Mouse (Mus musculus) forebrain, postnatal 0 days (tissue): ENCODE data around the gene Hinfp. TPM values are rescaled to one million over a fixed set of nuclear protein-coding genes. Genes with fewer than 3 reads are reported as not detected.
A peak's percentile ranks its signal among the peaks of the same experiment; 100 is the strongest.
"Not testable (repeated sequence)": the region's sequence is repeated elsewhere in the genome, so short reads cannot be mapped to it uniquely, and the experiment has no call there.

Experiments
- ATAC-seq: fragments of 200-750 bp; cut with Nextera tagmentation; 2 replicates; pipeline ENCODE4 v1.8.0; 2017; ENCODE audit warnings: mild to moderate bottlenecking, moderate library complexity
- DNase-seq: peaks from one replicate; pipeline ENCODE4 v3.0.0-alpha.2; 2015
- H3K27ac ChIP-seq: fragments of 300-500 bp; sonication (generic); 2 replicates; pipeline ENCODE4 v1.5.1; 2014; ENCODE audit warnings: low read depth, mild to moderate bottlenecking, antibody characterized with exemption, low read length, moderate library complexity, mixed read lengths
- H3K27me3 ChIP-seq: fragments of 300-500 bp; sonication (generic); 2 replicates; pipeline ENCODE4 v1.6.1; 2014; ENCODE audit warnings: mild to moderate bottlenecking, low read length, mixed read lengths; ENCODE audit not compliant: insufficient read depth
- H3K36me3 ChIP-seq: fragments of 300-500 bp; sonication (generic); 2 replicates; pipeline ENCODE4 v1.6.1; 2014; ENCODE audit warnings: mild to moderate bottlenecking, moderate library complexity; ENCODE audit not compliant: insufficient read depth
- H3K4me1 ChIP-seq: fragments of 300-500 bp; sonication (generic); 2 replicates; pipeline ENCODE4 v1.6.1; 2014; ENCODE audit warnings: antibody characterized with exemption; ENCODE audit not compliant: insufficient read depth
- H3K4me2 ChIP-seq: fragments of 300-500 bp; sonication (generic); 2 replicates; pipeline ENCODE4 v1.6.1; 2014; ENCODE audit warnings: low read depth, mild to moderate bottlenecking, moderate library complexity
- H3K4me3 ChIP-seq: fragments of 300-500 bp; sonication (generic); 2 replicates; pipeline ENCODE4 v1.5.1; 2014; ENCODE audit warnings: low read depth, low read length, mixed read lengths
- H3K9ac ChIP-seq: fragments of 300-500 bp; sonication (generic); 2 replicates; pipeline ENCODE4 v1.6.1; 2014; ENCODE audit warnings: mild to moderate bottlenecking
- H3K9me3 ChIP-seq: fragments of 300-500 bp; sonication (generic); 2 replicates; pipeline ENCODE4 v1.6.1; 2016; ENCODE audit warnings: low read length
- CTCF ChIP-seq: sonication (generic); IDR thresholded peaks from 2 replicates; pipeline ENCODE4 v1.5.1; 2016; ENCODE audit warnings: antibody characterized with exemption, control low read depth, low read depth
- WGBS: fragments of 180-500 bp; shearing (Covaris S2); extraction: QIAGEN DNeasy Blood & Tissue Kit; methylation state at CpG from one replicate; pipeline ENCODE4 v1.1.7; 2014; 5-methylcytosine and 5-hydroxymethylcytosine counted together
- polyA plus RNA-seq: library from polyadenylated mRNA; unstranded; fragments of >200 nt; fragmentation: Nextera tagmentation; extraction: Ambion mirVana; gene quantifications from 2 replicates; pipeline ENCODE4 v1.2.1, GENCODE M21; 2015
- total RNA-seq: library from RNA; depleted of rRNA; stranded (reverse); fragments of >200 nt; gene quantifications from 2 replicates; pipeline ENCODE4 v1.2.3, GENCODE M21; 2014

Gene Hinfp
- total and polyA plus RNA-seq, 2 experiments from 2014 or later, result 14.2 to 29.5 TPM

GRCm38 (mm10) chr9:44324147-44324546, 18.7 kb upstream of the Hinfp start:
- 83% methylated on average over 6 of the region's 6 CpGs for WGBS
- H3K27me3 ChIP-seq, result no peaks in the 10 kb centered on the region
- H3K4me1 ChIP-seq, result peaks cover 13% of the 10 kb centered on the region; the same call in 1 of the 2 replicates
- H3K9me3 ChIP-seq, result no peaks in the 10 kb centered on the region
- H3K4me2 ChIP-seq, result no peak overlapping the region
- no peak overlapping the region for H3K9ac ChIP-seq
- no peak overlapping the region for H3K4me3 ChIP-seq
- no peak for TF ChIP-seq CTCF
- H3K27ac ChIP-seq, result no peak overlapping the region
- peaks cover 4% of the 10 kb centered on the region; the same call in 1 of the 2 replicates for H3K36me3 ChIP-seq
- no peak for ATAC-seq
- DNase-seq, result no peak

DNA sequence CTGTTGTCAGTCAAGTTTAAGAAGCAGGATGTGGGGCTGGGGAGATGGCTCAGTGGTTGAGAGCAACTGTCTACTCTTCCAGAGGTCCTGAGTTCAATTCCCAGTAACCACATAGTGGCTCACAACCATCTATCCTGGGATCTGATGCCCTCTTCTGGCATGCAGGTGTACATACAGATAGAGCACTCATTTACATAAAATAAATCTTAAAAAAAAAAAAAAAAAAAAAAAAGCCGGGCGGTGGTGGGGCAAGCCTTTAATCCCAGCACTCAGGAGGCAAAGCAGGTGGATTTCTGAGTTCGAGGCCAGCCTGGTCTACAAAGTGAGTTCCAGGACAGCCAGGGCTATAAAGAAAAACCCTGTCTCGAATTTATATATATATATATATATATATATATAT, 18.2 kb upstream of the Hinfp start:
- H3K27ac ChIP-seq, result not testable (repeated sequence)
- WGBS, result 70% methylated on average over 4 of the region's 4 CpGs

DNA sequence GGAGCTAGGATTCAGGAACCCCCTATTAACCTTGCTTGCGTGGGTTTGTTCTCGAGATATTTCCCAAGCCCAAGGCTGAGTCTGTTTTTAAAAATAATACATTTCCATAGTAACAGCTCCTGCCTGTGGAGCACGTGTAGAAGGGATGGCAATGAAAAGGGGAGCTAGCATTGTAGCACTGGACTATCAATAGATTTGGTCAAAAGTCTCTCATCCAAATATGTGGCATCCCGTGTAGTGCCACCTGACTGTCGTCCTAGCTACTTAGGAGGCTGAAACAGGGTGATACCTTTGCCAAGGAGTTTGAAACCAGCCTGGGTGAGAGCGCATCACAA, 15.3 kb upstream of the Hinfp start:
- TF ChIP-seq CTCF, result no peak
- ATAC-seq, result peak; percentile 70
- Histone ChIP-seq H3K36me3 (peaks cover 5% of the 10 kb centered on the region), H3K4me1 (peaks cover 22% of the 10 kb centered on the region), H3K4me2 (peak overlapping the region; percentile 71), H3K4me3 (peak overlapping the region; percentile 91), H3K27me3 (no peaks in the 10 kb centered on the region), H3K9me3 (no peaks in the 10 kb centered on the region), H3K9ac (peak overlapping the region; percentile 87), H3K27ac (peak overlapping the region; percentile 87)
- DNase-seq, result no peak
- WGBS, result 13% methylated on average over 6 of the region's 6 CpGs

More for the DNA sequence above, 18.2 kb upstream of the Hinfp start:
- not testable (repeated sequence) for H3K4me2 ChIP-seq, H3K4me3 ChIP-seq, H3K9me3 ChIP-seq, DNase-seq, H3K36me3 ChIP-seq, H3K27me3 ChIP-seq, ATAC-seq, H3K9ac ChIP-seq
- H3K4me1 ChIP-seq, result peaks cover 17% of the 10 kb centered on the region

- no peaks in the 10 kb centered on the region for H3K9me3 ChIP-seq
Observed at GRCm38 (mm10) chr9:44319887-44320798, 14.7 kb upstream of the Hinfp start, which contains the start of gene C2cd2l. Gene C2cd2l (minus strand): TSS chr9:44320285.

DNA sequence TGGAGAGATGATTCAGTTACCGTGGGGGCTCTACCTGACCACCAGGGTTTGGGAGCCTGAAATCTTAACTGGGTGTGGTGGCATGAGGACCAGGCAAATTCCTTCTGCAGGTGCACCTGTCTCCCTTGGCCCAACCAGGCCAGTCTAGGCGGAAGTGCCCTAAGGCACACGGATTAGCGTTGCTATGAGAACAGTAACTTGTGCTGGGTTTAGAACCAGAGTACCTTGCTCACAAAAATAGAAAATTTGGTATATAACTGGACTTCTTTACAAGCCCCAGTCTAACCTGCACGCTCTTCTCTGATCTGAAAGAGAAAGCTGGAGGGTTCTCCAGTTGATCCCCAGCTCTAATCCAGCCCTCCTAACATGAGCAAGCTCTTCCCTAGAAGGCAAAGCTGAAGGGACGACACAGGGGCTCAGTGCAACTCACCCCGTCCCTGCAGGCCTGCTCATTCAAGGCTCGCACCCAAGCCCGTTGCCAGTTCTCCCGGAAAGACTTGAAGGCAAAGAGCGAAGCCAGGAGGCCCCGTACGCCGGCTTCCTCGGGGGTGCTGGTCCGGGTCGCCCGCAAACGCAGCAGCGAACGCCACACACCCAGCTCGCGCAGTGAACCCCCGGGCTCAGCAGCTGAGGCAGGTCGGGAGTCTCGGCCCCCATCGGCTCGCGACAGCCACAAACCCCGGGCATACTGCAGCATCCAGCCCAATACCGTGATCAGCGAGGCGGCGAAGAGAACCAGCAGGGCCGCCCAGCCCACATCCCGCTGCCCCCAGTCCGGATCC, 13.8 kb upstream of the Hinfp start:
- Histone ChIP-seq H3K4me3 (peak overlapping the region; percentile 91), H3K9ac (peak overlapping the region; percentile 87), H3K4me2 (peak overlapping the region; percentile 71), H3K36me3 (peaks cover 19% of the 10 kb centered on the region), H3K9me3 (no peaks in the 10 kb centered on the region), H3K27ac (peak overlapping the region; percentile 78), H3K4me1 (peaks cover 19% of the 10 kb centered on the region), H3K27me3 (no peaks in the 10 kb centered on the region)
- no peak for TF ChIP-seq CTCF
- ATAC-seq (peak; percentile 5; the same call in 1 of the 2 replicates), DNase-seq (peak; percentile 27)
- WGBS, result 2% methylated on average over 37 of the region's 37 CpGs

More at GRCm38 (mm10) chr9:44319887-44320798, 14.7 kb upstream of the Hinfp start, which contains the start of gene C2cd2l:
- WGBS, result under 1% methylated on average over 66 of the region's 67 CpGs
- Histone ChIP-seq H3K4me2 (peak within 1 kb of the TSS; percentile 71), H3K27me3 (no peaks in the 10 kb centered on the region), H3K36me3 (peaks cover 11% of the 10 kb centered on the region), H3K4me1 (peaks cover 19% of the 10 kb centered on the region), H3K4me3 (peak within 1 kb of the TSS; percentile 91), H3K27ac (peak within 1 kb of the TSS; percentile 87), H3K9ac (peak within 1 kb of the TSS; percentile 87)
- ATAC-seq (peak; percentile 100), DNase-seq (peak; percentile 98)
- no peak for TF ChIP-seq CTCF

- DNase-seq, result no peak
- no peaks in the 10 kb centered on the region for H3K27me3 ChIP-seq
- peak overlapping the region; percentile 87 for H3K9ac ChIP-seq
- no peak for ATAC-seq
- H3K9me3 ChIP-seq, result no peaks in the 10 kb centered on the region
- no peak overlapping the region for H3K27ac ChIP-seq
- no peak for TF ChIP-seq CTCF
- H3K36me3 ChIP-seq, result peaks cover 25% of the 10 kb centered on the region
- 30% methylated on average over 3 of the region's 3 CpGs for WGBS
- peak overlapping the region; percentile 71 for H3K4me2 ChIP-seq
- peak overlapping the region; percentile 91 for H3K4me3 ChIP-seq
- H3K4me1 ChIP-seq, result peaks cover 19% of the 10 kb centered on the region
Observed at GRCm38 (mm10) chr9:44318826-44319095, 13.3 kb upstream of the Hinfp start.
